Mouse (Mus musculus) megakaryocyte, embryonic 14.5 days (primary cell): ENCODE measurements around the gene Mfrp. TPM values are rescaled to one million over a fixed set of nuclear protein-coding genes. Genes with fewer than 3 reads are reported as not detected.

ENCODE experiments used
- H3K27me3 ChIP-seq: replicated peaks from 2 replicates; pipeline ENCODE3; 2012; ENCODE audit warnings: inconsistent platforms
- H3K36me3 ChIP-seq: replicated peaks from 2 replicates; pipeline ENCODE3; 2012; ENCODE audit warnings: low read length, inconsistent platforms, mixed read lengths
- H3K4me1 ChIP-seq: 2 replicates; pipeline ENCODE4 v1.6.1; 2012; ENCODE audit warnings: inconsistent platforms
- H3K4me3 ChIP-seq: replicated peaks from 2 replicates; pipeline ENCODE3; 2012; ENCODE audit warnings: moderate library complexity, mild to moderate bottlenecking, inconsistent platforms
- H3K9me3 ChIP-seq: 2 replicates; pipeline ENCODE4 v1.6.1; 2012; ENCODE audit warnings: inconsistent platforms
- FLI1 ChIP-seq: IDR thresholded peaks from 2 replicates; pipeline ENCODE4 v1.6.1; 2012; ENCODE audit warnings: low read length, inconsistent platforms, mixed read lengths
- GATA1 ChIP-seq: IDR thresholded peaks from 3 replicates; pipeline ENCODE4 v1.6.1; 2012; ENCODE audit warnings: mixed read lengths, low read length, inconsistent platforms, borderline replicate concordance
- polyA plus RNA-seq: library from polyadenylated mRNA; stranded (reverse); fragments of >175 nt; gene quantifications from 2 replicates; pipeline ENCODE4 v1.2.3, GENCODE M21; 2012; ENCODE audit warnings: low replicate concordance; ENCODE audit not compliant: insufficient read depth

Gene Mfrp
- polyA plus RNA-seq, 1 experiment = not detected

GRCm38 (mm10) chr9:44070844-44071231 is 30.7 kb upstream of the Mfrp start:
- H3K27me3 ChIP-seq = peaks cover 67% of the 10 kb centered on the region
- TF ChIP-seq FLI1 = no peak
- no peak for TF ChIP-seq GATA1
- H3K4me3 ChIP-seq = peak overlapping the region; percentile 46
- peaks cover 35% of the 10 kb centered on the region for H3K4me1 ChIP-seq
- no peaks in the 10 kb centered on the region for H3K9me3 ChIP-seq
- no peaks in the 10 kb centered on the region for H3K36me3 ChIP-seq

GRCm38 (mm10) chr9:44071914-44072598 is 29.5 kb upstream of the Mfrp start:
- no peaks in the 10 kb centered on the region for H3K36me3 ChIP-seq
- H3K27me3 ChIP-seq = peaks cover 80% of the 10 kb centered on the region
- H3K4me1 ChIP-seq = peaks cover 33% of the 10 kb centered on the region
- no peak overlapping the region for H3K4me3 ChIP-seq
- no peaks in the 10 kb centered on the region for H3K9me3 ChIP-seq
- TF ChIP-seq GATA1 = no peak
- TF ChIP-seq FLI1 = no peak

GRCm38 (mm10) chr9:44072599-44072915 is 29.0 kb upstream of the Mfrp start:
- peaks cover 80% of the 10 kb centered on the region for H3K27me3 ChIP-seq

GRCm38 (mm10) chr9:44073115-44073514 is 28.4 kb upstream of the Mfrp start:
- no peak for TF ChIP-seq GATA1
- TF ChIP-seq FLI1 = no peak
- Histone ChIP-seq H3K9me3 (no peaks in the 10 kb centered on the region), H3K4me1 (peaks cover 28% of the 10 kb centered on the region), H3K36me3 (no peaks in the 10 kb centered on the region), H3K4me3 (no peak overlapping the region), H3K27me3 (peaks cover 80% of the 10 kb centered on the region)

More at GRCm38 (mm10) chr9:44072599-44072915, 29.0 kb upstream of the Mfrp start:
- no peak overlapping the region for H3K4me3 ChIP-seq
- TF ChIP-seq GATA1 (no peak), FLI1 (no peak)
- no peaks in the 10 kb centered on the region for H3K9me3 ChIP-seq
- H3K4me1 ChIP-seq = peaks cover 32% of the 10 kb centered on the region
- H3K36me3 ChIP-seq = no peaks in the 10 kb centered on the region

- no peak for TF ChIP-seq GATA1
- TF ChIP-seq FLI1 = no peak
- Histone ChIP-seq H3K4me1 (peaks cover 41% of the 10 kb centered on the region), H3K9me3 (no peaks in the 10 kb centered on the region), H3K27me3 (peaks cover 88% of the 10 kb centered on the region), H3K36me3 (no peaks in the 10 kb centered on the region), H3K4me3 (no peak overlapping the region)
Observed at GRCm38 (mm10) chr9:44074395-44075275, 26.9 kb upstream of the Mfrp start.

GRCm38 (mm10) chr9:44075276-44075995 is 26.1 kb upstream of the Mfrp start:
- Histone ChIP-seq H3K27me3 (peaks cover 88% of the 10 kb centered on the region), H3K4me3 (no peak overlapping the region), H3K36me3 (no peaks in the 10 kb centered on the region), H3K9me3 (no peaks in the 10 kb centered on the region), H3K4me1 (peaks cover 45% of the 10 kb centered on the region)
- no peak for TF ChIP-seq GATA1
- TF ChIP-seq FLI1 = no peak

GRCm38 (mm10) chr9:44075996-44076763 is 25.3 kb upstream of the Mfrp start:
- Histone ChIP-seq H3K27me3 (peaks cover 87% of the 10 kb centered on the region), H3K9me3 (no peaks in the 10 kb centered on the region)
- no peak for TF ChIP-seq FLI1
- no peak for TF ChIP-seq GATA1

GRCm38 (mm10) chr9:44076764-44077120 is 24.8 kb upstream of the Mfrp start:
- Histone ChIP-seq H3K27me3 (peaks cover 85% of the 10 kb centered on the region), H3K4me1 (peaks cover 39% of the 10 kb centered on the region)
- no peak for TF ChIP-seq FLI1

More at GRCm38 (mm10) chr9:44075996-44076763, 25.3 kb upstream of the Mfrp start:
- Histone ChIP-seq H3K36me3 (no peaks in the 10 kb centered on the region), H3K4me3 (no peak overlapping the region), H3K4me1 (peaks cover 42% of the 10 kb centered on the region)

GRCm38 (mm10) chr9:44077266-44077910 is 24.1 kb upstream of the Mfrp start:
- no peak for TF ChIP-seq FLI1
- no peak for TF ChIP-seq GATA1
- H3K4me1 ChIP-seq = peaks cover 32% of the 10 kb centered on the region
- no peak overlapping the region for H3K4me3 ChIP-seq
- H3K9me3 ChIP-seq = no peaks in the 10 kb centered on the region
- H3K27me3 ChIP-seq = peaks cover 84% of the 10 kb centered on the region
- H3K36me3 ChIP-seq = no peaks in the 10 kb centered on the region

More at GRCm38 (mm10) chr9:44076764-44077120, 24.8 kb upstream of the Mfrp start:
- Histone ChIP-seq H3K4me3 (no peak overlapping the region), H3K9me3 (no peaks in the 10 kb centered on the region), H3K36me3 (no peaks in the 10 kb centered on the region)
